Mouse (Mus musculus) ovary, postnatal 36 days (tissue): ENCODE measurements around the gene Tlr7.
"Not testable (repeated sequence)": the region's sequence is repeated elsewhere in the genome, so short reads cannot be mapped to it uniquely, and the experiment has no call there.

Experiments used
- DNase-seq: peaks from one replicate; pipeline ENCODE4 v3.0.0; 2022; ENCODE audit warnings: low spot score, mixed read lengths

Tlr7 gene

GRCm38 (mm10) chrX:167330399-167330798, at the start of gene Tlr7:
Gene Tlr7 (minus strand): TSS chrX:167330558.
- no peak for DNase-seq

- no peak for DNase-seq
These were observed 49.7 kb upstream of the Tlr7 start for GRCm38 (mm10) chrX:167380073-167380472.

DNA sequence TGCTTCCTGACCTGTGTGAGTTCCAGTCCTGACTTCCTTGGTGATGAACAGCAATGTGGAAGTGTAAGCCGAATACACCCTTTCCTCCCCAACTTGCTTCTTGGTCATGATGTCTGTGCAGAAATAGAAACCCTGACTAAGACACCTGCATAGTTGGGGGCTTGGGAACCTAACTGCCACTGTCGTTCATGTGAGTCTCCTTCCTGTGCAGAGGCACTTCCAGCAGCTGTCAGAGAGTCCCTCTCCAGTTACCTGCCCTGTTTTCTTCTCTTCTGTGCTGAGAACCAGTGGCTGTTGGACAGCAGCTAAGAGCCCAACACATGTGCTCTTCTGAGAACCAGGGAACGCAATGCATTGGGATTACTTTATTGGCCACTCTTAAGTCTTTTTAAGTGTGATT, 30.9 kb upstream of the Tlr7 start:
- DNase-seq = not testable (repeated sequence)

DNA sequence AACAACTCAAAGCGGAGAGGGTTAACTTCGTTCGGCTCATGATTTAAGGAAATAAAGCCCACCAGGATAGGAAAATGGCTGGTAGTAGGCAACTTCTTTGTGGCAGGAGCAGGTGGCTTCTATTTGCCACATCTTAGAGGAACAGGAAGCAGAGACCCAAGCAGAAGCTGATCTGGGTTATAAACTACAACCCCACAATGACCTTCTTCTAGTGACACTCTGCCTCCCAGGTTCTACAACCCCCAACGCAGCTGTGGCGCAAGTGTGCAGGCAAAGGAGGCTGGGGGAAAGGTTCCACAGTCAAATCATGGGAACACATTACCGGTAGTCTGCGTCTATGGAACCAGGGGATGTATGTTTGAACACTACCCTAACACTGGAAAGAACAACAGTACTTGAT, 29.3 kb upstream of the Tlr7 start:
- DNase-seq = no peak

DNA sequence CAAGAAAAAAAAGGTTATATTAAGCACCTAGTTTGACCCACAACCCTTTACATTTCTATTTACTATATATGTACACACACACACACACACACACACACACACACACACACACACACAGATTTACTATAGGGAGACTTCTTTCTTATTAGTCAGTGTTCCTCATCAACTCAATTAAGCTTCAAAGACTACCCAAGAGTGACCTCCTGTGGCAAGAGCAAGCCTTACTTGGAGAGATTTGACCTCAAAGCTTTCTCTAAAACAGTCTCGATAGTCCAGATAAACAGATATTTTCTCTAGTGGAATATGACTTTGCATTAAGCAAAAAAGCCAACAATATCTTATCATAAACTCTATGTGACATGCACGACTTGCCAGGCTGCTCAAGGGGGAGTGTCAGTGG, 27.1 kb upstream of the Tlr7 start:
- no peak for DNase-seq

DNA sequence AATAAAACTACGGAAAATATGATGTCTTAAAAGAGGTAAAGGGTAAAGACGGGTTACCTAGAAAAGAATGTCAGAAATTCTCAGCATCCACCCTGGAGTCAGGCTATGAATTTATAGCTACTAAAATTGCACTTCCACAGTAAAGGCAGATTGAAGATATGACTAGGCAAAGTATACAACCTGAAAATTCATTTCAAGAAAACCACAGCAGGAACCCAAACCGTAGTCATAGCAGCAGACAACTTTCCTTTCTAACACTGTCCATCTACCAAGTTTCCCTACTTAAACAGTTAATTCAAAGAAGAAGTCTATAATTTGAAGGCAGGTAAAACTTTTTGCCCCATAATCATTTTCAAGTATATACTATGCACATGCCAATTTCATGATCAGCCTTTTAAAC, 25.6 kb upstream of the Tlr7 start:
- no peak for DNase-seq

DNA sequence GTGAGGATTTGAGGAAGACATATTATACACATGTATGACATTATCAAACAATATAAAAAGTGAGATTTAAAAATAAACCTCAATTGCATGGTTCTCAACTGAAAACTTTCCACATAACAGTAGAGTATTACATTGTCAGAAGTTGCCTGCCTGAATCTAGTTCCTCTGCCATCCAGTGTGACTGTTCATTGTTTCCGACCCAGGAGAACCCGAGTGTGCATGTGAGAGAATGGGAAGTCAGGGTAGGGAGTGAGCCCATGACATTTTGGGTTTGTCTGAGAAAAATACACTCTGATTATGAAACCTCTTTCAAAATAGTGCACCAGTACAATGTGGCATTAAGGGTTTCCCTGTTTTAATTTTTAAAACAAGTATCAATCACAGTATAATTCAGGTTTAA, 23.3 kb upstream of the Tlr7 start:
- no peak for DNase-seq

GRCm38 (mm10) chrX:167346440-167346839, 16.1 kb upstream of the Tlr7 start:
- no peak for DNase-seq

GRCm38 (mm10) chrX:167344356-167344755, 14.0 kb upstream of the Tlr7 start:
- DNase-seq = no peak

- no peak for DNase-seq
These were observed 11.5 kb upstream of the Tlr7 start for GRCm38 (mm10) chrX:167341811-167342210.

DNA sequence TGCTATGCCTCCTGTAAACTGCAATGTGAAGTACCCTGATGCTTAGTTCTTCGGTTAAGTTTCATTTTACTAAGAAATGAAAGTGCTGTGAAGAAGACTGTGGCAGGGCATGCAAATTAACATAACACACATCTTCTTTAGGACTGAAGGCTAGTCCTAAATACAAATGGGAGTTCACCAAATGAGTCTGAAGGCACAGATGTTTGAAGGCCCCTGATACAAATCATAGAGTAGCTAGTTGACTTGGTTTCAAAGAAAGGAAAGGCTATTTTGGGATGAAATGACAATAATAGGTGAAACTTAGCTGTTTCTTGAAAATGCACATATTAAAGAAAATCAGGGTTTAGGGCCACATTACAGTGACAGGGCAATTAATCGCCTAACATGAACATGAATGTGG, 9.8 kb upstream of the Tlr7 start:
- DNase-seq = no peak

DNA sequence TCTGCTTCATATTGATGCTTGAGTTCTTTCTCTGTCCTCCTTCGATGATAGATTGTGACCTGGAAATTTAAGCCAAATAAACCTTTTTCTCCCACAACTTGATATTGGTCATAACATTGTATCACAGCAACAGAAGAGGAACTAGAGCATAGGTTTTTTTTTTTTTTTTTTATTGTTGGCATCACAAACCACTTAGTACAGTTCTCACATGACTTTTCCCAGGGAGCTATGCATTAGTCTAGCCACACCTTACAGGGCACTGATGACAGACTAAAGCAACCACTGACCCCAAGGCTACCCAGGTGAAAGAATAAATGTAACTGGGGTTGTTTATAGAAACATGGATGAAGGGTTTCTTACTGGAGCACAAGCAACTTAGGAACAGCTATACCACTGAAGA, 7.6 kb upstream of the Tlr7 start:
- no peak for DNase-seq

DNA sequence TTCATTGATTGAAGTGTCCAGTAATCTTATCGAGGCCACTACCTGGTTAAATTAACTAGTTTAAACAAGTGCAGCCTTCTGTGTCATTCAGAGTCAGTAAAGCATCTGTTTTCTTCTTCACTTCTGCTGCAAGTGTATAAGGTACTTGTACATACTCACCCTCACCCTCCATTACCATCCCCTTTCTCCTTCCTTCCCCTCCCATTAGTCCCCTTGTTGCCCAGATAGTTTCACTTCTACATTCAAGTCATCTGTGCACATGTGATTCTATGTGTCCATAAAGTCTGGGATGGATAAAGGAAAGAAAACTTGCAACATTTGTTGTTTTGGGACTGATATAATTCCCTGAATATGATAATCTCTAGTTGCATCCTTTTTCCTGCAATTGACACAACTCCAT, 4.2 kb upstream of the Tlr7 start:
- DNase-seq = no peak

DNA sequence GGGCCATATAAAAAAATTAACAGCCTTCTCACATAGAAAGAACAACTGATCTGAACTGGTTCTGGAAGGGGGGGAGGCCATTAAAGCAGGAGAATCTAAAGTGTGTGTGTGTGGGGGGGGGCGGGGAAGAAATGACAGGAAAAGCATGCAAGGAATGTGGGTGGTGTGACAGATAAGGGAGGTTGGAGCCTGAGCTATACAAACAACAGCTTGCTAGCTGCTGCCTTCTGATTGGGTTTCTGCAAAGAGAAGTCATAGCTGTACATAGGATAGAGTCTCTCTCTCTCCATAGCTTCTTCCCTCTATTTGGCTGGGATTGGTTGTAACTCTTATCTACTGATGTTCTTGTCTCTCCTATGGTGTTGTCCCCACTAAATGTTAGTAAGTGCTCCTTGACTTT, 2.2 kb upstream of the Tlr7 start:
- no peak for DNase-seq

DNA sequence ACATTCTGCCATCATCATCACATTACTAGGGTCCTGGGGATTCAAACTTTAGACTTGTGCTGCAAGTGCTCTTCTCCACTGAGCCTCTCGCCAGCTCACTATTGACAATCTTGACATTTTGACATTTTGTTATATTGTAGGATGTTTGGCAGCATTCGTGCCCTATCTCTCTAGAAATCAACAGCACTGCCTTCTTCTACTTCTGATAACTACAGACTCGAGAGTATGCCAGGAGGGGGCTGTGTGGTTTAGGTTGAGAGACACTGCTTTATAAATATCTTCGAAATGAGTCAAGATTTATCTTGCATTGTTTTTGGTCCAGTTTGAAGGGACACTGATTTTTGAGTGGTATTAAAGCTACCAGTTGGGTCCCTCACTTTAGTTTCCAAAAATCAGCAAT, 635 bp upstream of the Tlr7 start:
- DNase-seq = no peak

DNA sequence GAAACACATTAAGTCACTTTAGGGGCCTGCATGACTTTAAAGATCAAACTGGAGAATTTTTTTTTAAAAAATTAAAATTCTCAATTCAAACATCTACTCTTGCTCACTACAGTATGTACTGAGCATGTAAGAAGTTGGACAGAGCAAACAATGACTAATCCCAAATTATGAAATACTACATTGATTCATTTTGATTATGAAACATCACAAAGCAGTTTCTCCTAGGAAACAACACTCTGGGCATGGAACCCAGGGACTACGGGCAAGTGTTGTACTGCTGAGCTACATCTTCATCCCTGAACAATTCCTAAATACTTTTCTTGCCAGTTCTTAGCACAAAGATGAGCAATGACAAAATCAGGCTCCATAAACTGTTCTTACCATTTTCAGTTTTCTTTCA, 738 bp downstream of the Tlr7 start:
- no peak for DNase-seq

DNA sequence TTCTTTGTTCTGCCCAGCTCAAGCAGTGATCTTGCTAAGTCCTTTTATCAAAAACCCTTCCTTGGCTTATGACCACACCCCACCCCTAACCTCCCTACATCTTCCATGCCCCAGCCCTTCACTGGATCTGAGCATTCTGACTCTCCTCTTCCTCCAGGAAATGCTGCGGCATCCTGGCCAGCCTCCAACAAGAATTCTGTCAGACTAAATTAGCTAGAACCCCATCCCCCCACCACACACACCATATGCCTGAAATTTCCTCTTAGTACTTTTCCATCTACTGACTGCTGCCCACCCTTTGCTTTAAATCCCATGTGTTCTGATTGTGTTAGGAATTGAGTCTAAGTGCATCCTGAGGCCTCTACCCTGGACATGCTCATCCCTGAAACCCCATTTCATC, 1.3 kb downstream of the Tlr7 start:
- no peak for DNase-seq

DNA sequence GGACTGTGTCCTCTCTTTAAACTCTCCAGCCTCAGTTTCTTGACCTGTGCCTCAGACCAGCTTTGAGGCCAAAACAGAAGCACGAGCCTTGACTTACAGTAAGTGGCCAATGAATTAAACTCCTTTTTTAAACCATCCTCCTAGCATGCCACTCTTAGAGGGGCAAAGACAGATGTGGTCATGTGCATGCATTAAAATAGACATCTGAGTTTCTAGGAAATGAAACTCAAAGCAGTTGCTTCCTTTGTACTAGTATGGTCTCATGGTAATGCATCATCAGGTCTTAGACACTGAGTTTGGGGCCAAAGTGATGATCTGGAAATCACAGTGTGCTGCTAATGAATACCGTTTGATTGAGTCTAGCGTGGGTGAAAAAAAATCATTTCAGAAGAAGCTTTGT, 1.8 kb downstream of the Tlr7 start:
- DNase-seq = no peak

- no peak for DNase-seq
These were observed 6.6 kb downstream of the Tlr7 start for GRCm38 (mm10) chrX:167323742-167324141.

- no peak for DNase-seq
These were observed 9.0 kb downstream of the Tlr7 start for GRCm38 (mm10) chrX:167321233-167321806.

GRCm38 (mm10) chrX:167318819-167319396, 11.4 kb downstream of the Tlr7 start:
- DNase-seq = no peak

- no peak for DNase-seq
These were observed 14.6 kb downstream of the Tlr7 start for GRCm38 (mm10) chrX:167315766-167316165.

GRCm38 (mm10) chrX:167315093-167315726, 15.1 kb downstream of the Tlr7 start:
- no peak for DNase-seq

GRCm38 (mm10) chrX:167302061-167302460, 28.3 kb downstream of the Tlr7 start:
- not testable (repeated sequence) for DNase-seq
